Mouse (Mus musculus) CH12.LX (cell line): ENCODE data around the gene Gm1123.

Source experiments
- BHLHE40 ChIP-seq: IDR thresholded peaks from 2 replicates; pipeline ENCODE4 v1.6.1; 2011; ENCODE audit warnings: mild to moderate bottlenecking, low read depth, low read length, improper control_type of control experiment
- CTCF ChIP-seq, 2 experiments: IDR thresholded peaks in 1 of 2; conservative IDR thresholded peaks in 1 of 2; 2 replicates each; pipeline ENCODE4 v1.5.1; 2011 to 2012; ENCODE audit warnings: low read depth in 2 of 2, low read length in 2 of 2, improper control_type of control experiment in 1 of 2, inconsistent platforms in 1 of 2, mild to moderate bottlenecking in 1 of 2, moderate library complexity in 1 of 2
- ELF1 ChIP-seq: IDR thresholded peaks from 2 replicates; pipeline ENCODE4 v1.6.1; 2014; ENCODE audit warnings: low read depth, mild to moderate bottlenecking, inconsistent platforms, low read length, improper control_type of control experiment
- HCFC1 ChIP-seq: IDR thresholded peaks from 2 replicates; pipeline ENCODE4 v1.6.1; 2012; ENCODE audit warnings: low read depth, mild to moderate bottlenecking, inconsistent platforms, low read length, improper control_type of control experiment
- MAFK ChIP-seq: IDR thresholded peaks from 2 replicates; pipeline ENCODE4 v1.6.1; 2011; ENCODE audit warnings: low read length, improper control_type of control experiment; ENCODE audit not compliant: insufficient replicate concordance
- MAZ ChIP-seq: IDR thresholded peaks from 2 replicates; pipeline ENCODE4 v1.6.1; 2012; ENCODE audit warnings: low read depth, mild to moderate bottlenecking, inconsistent platforms, low read length, improper control_type of control experiment, moderate library complexity
- NELFE ChIP-seq: IDR thresholded peaks from 2 replicates; pipeline ENCODE4 v1.6.1; 2011; ENCODE audit warnings: low read depth, low read length, improper control_type of control experiment
- NRF1 ChIP-seq: IDR thresholded peaks from 2 replicates; pipeline ENCODE4 v1.6.1; 2014; ENCODE audit warnings: low read depth, mild to moderate bottlenecking, inconsistent platforms, low read length, improper control_type of control experiment, moderate library complexity
- POLR2A ChIP-seq: IDR thresholded peaks from 2 replicates; pipeline ENCODE4 v1.6.1; 2011; ENCODE audit warnings: low read depth, mild to moderate bottlenecking, improper control_type of control experiment, low read length
- SIN3A ChIP-seq: IDR thresholded peaks from 2 replicates; pipeline ENCODE4 v1.6.1; 2012; ENCODE audit warnings: low read length, improper control_type of control experiment, inconsistent platforms
- USF1 ChIP-seq: IDR thresholded peaks from 2 replicates; pipeline ENCODE4 v1.6.1; 2014; ENCODE audit warnings: low read depth, mild to moderate bottlenecking, inconsistent platforms, low read length, improper control_type of control experiment
- ZC3H11A ChIP-seq: IDR thresholded peaks from 2 replicates; pipeline ENCODE4 v1.6.1; 2012; ENCODE audit warnings: low read depth, mild to moderate bottlenecking, inconsistent platforms, low read length, improper control_type of control experiment
- ZMIZ1 ChIP-seq: IDR thresholded peaks from 2 replicates; pipeline ENCODE4 v1.6.1; 2012; ENCODE audit warnings: low read depth, mild to moderate bottlenecking, inconsistent platforms, low read length, improper control_type of control experiment

DNA sequence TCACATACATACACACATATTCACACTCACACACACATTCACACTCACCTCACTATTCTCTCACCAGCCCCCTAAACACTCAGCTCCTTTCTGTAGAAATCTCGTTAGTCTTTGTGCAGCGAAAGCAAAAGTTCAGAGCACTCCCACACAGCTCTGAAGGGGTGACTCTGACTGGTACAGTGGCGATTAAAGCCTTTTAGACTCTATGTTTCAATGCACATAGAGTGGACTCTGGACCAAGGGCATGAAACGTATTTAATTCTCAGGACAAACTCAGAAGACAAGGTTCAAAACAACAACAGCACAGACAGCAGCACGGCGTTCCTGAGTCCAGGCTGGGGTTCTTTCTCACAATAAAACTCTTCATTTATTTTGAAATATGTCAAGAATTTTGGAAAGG lies 17.8 kb downstream of the Gm1123 start:
- TF ChIP-seq CTCF (conservative IDR thresholded peaks at IDR 0.05 in 1 of 2, IDR thresholded peaks at IDR 0.05 in 1 of 2; ENCODE audit: low read depth in 2 of 2, low read length in 2 of 2) (no peak), MAFK (no peak), SIN3A (no peak), POLR2A (no peak), ZC3H11A (no peak), MAZ (no peak), NRF1 (no peak), ZMIZ1 (no peak), HCFC1 (no peak), ELF1 (no peak), USF1 (no peak), NELFE (no peak), BHLHE40 (no peak)
